Mouse (Mus musculus) heart, postnatal 36 days (tissue): ENCODE data around the gene C1qc. TPM values are rescaled to one million over a fixed set of nuclear protein-coding genes. Genes with fewer than 3 reads are reported as not detected.

Experiments
- DNase-seq, 2 experiments: peaks; one replicate each; pipeline ENCODE4 v3.0.0; 2021 to 2022
- intact Hi-C: fragments of 180-260 bp; cut with DNase I; formaldehyde crosslinking; loops from one replicate; pipeline ENCODE4 v1.15.1; 2025
- total RNA-seq, 2 experiments: library from RNA; stranded (reverse); gene quantifications; 2 replicates each; pipeline ENCODE4 v1.2.3; 2021

Gene C1qc
- total RNA-seq, 2 experiments from 2014 or later, result 32.6 to 53.9 TPM

- no peak for DNase-seq
- intact Hi-C loops, result no loop called here
Observed at GRCm38 (mm10) chr4:136860022-136860421, 32.8 kb downstream of the C1qc start.

DNA sequence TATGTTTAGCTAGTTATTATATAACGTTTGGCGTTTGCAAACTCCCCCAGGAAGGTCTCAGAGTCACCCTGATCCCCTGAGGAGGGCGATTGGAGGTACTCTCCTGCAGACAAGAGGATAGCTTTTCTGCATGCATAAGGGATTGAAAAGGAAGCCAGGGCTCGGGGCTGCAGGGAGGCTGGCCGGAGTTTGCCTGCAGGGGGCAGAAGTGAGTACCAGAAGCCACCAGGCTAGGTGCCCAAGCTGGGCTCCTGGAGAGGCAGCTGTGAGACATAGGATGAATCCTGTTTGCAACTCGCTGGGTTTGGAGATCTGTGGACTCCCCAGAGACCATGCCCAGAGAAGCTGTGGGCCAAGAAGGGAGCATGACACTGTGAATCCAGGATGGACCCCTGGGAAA lies 37.8 kb downstream of the C1qc start:
- no peak for DNase-seq
- intact Hi-C loops, result no loop called here

DNA sequence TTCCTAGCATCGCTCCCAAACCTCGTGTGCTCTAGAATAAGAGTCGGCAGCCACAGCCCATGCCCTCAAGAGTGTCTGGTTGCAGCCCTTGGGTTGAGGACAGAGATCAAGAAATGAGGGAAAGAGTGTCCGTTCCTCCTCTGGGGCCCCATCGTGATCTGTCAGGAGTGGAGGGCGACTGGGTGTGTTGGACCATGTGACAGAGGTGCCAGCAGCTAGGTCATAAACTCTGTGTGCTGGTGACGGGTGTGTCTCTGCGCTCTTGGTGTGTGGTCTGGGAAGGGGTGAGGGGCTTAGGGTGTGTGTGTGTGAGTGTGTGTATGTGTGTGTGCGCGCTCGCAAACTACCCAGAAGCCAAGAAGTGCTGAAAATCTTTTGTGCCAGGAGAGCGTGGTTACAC lies 39.9 kb downstream of the C1qc start:
- DNase-seq, result no peak
- intact Hi-C loops, result no loop called here

DNA sequence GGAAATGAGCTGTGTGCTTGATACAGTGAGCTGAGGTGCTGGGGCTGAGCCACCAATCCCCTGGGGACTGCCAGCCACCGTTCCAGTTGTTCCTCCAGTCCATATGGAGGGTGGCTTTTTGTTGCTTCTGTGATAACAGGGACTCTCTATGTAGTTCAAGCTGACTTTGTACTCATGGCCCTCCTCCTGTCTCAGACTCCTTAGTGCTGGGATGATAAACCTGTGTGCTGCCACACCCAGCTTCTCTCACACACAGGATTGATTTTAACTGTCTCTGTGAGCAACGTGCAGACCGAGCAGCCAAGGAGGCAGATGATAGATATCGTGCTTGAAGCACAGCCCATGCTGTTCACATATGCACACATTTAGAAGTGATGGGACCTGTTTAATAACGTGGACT lies 40.7 kb downstream of the C1qc start:
- intact Hi-C loops, result no loop called here
- no peak for DNase-seq

GRCm38 (mm10) chr4:136848565-136848964 lies 44.3 kb downstream of the C1qc start:
- intact Hi-C loops, result no loop called here
- DNase-seq, result no peak

DNA sequence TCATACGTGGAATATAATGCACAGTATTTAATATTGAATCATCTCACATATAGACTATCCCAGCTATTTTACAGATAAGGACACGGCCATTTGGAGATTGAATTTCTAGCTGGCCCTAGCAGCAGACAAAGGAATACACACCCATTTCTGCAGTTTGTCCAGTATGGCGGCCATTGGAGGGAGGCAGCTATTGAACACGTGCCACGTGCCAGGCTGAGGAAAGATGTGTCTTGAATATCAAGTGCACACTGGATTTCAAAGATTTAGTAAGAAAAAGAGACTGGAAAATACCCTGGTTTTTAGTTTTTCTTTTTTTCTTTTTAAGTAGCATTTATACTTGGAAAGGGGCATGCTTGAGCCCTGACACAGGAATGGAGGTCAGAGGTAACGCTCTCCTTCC lies 45.7 kb downstream of the C1qc start:
- intact Hi-C loops, result no loop called here
- DNase-seq, result no peak

GRCm38 (mm10) chr4:136842802-136843201 lies 50.1 kb downstream of the C1qc start:
- no peak for DNase-seq
- intact Hi-C loops, result loop anchor here (5.0 kb wide), 1 partner anchor 101 kb away; no protein-coding TSS in a partner anchor

- DNase-seq, result no peak
- intact Hi-C loops, result loop anchor here (5.0 kb wide), 1 partner anchor 100 kb away; no protein-coding TSS in a partner anchor
Observed at GRCm38 (mm10) chr4:136842033-136842432, 50.8 kb downstream of the C1qc start.

DNA sequence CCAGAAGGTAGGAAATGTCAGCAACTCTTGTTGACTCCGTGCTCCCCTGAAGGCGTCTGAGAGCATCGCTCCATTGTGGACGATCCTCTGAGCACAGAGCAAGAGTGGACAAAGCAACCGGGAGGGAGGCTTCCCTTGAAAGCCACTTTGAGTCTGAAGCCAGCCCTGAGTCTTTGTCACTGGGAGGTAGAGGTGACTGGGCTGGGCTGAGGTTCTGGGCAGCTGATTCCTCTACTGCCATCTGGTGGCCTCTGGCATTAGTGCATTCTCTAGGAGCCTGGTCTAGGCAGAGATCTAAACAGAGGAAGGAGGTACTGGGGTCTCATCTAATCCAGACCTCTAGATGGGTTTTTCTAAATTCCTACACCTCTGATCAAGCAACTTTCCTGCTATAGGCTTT lies 51.8 kb downstream of the C1qc start:
- DNase-seq, result peak; percentile 79 to 82
- intact Hi-C loops, result loop anchor here (1.0 to 5.0 kb wide), 3 partner anchors 99 to 163 kb away; no protein-coding TSS in a partner anchor

Other genes with a start within 250 kb of the C1qc start
- under 1 TPM; 0.16 to 0.39 TPM for gene Ephb2, start 57.1 kb downstream of the C1qc start, total RNA-seq
- 10 to 100 TPM; 39.8 to 72.6 TPM for gene C1qb, start 6.9 kb downstream of the C1qc start, total RNA-seq
- gene C1qa, start 5.7 kb upstream of the C1qc start, total RNA-seq, result 10 to 100 TPM; 41.8 to 69.2 TPM
- not detected for gene Epha8, start 63.8 kb upstream of the C1qc start, total RNA-seq
- gene Zbtb40, start 155.7 kb upstream of the C1qc start, total RNA-seq, result 1 to 10 TPM; 5.8 to 8.4 TPM